Mouse (Mus musculus): Measurements from ENCODE around the gene Hexa. TPM values are rescaled to one million over a fixed set of nuclear protein-coding genes. Genes with fewer than 3 reads are reported as not detected.

Hexa gene
- total and polyA plus RNA-seq, 3 experiments = 37.1 to 65.8 (median 38.0) TPM

DNA sequence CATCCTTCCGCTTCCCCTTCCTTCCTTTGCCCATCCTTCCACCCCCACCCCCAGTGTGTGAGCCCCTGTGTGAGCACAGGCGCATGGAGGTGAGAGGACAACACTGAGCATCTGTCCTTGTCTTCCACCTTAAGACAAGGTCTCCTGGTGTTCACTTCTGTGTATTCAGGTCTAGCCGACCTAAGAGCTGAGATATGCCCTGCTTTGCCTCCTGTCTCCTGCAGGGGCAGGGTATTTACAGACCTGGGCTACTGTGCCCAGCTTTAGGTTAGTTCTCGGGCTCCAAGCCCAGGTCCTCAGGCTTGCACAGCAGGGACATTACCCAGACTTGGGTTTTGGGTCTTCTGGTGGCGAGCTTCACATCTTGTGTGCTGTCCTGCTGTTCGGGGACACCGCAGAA, 22.2 kb upstream of the Hexa start:
- Histone ChIP-seq H3K79me2 (replicated peaks; ENCODE audit: control insufficient read depth, extremely low read depth, insufficient read depth, poor library complexity, severe bottlenecking) (no peaks in the 10 kb centered on the region), H3K36me3 (replicated peaks in 1 of 2; ENCODE audit: control insufficient read depth in 1 of 2, insufficient read depth in 1 of 2, low read length in 1 of 2) (no peaks in the 10 kb centered on the region), H3K4me1 (ENCODE audit: control insufficient read depth in 1 of 2, insufficient read depth in 2 of 2) (no peaks in the 10 kb centered on the region), H3K9ac (ENCODE audit: insufficient read depth, low read depth) (no peak overlapping the region), H3K4me3 (replicated peaks in 1 of 3; ENCODE audit: low read depth in 2 of 3, low read length in 2 of 3, poor library complexity in 1 of 3) (no peak overlapping the region), H3K9me3 (replicated peaks; ENCODE audit: low read length) (no peaks in the 10 kb centered on the region), H3K4me2 (ENCODE audit: insufficient read depth, low read depth, poor library complexity, severe bottlenecking) (no peak overlapping the region), H3K27me3 (replicated peaks) (no peaks in the 10 kb centered on the region), H3K27ac (ENCODE audit: insufficient read depth, low read depth) (no peak overlapping the region)
- dilution Hi-C loops (cut with MboI; ENCODE audit: extremely low pct_ligation_motif_present, extremely low pct_unique_long_range_greater_than_20kb, low sequenced_read_pairs) = no loop called here
- in situ Hi-C loops (cut with MboI; ENCODE audit: low pct_ligation_motif_present, low pct_unique_long_range_greater_than_20kb, low sequenced_read_pairs) = no loop called here
- TF ChIP-seq RAD21 (IDR thresholded peaks at IDR 0.05; ENCODE audit: low read depth, low read length) (peak; percentile 3), SMC3 (IDR thresholded peaks at IDR 0.05; ENCODE audit: low read depth, low read length) (peak; percentile 17; the same call in 1 of the 2 replicates), HCFC1 (IDR thresholded peaks at IDR 0.05; ENCODE audit: low read depth, low read length) (no peak), CTCF (conservative IDR thresholded peaks at IDR 0.05 in 1 of 2, IDR thresholded peaks at IDR 0.05 in 1 of 2; ENCODE audit: low read depth in 2 of 2, low read length in 2 of 2) (peak in 1 of 2 experiments; percentile 47; a peak in 2 of 4 replicates), JUND (conservative IDR thresholded peaks at IDR 0.05; ENCODE audit: low read depth, low read length) (no peak), CHD2 (IDR thresholded peaks at IDR 0.05; ENCODE audit: low read length) (no peak)
- no peak for DNase-seq (ENCODE audit: extremely low read depth)

DNA sequence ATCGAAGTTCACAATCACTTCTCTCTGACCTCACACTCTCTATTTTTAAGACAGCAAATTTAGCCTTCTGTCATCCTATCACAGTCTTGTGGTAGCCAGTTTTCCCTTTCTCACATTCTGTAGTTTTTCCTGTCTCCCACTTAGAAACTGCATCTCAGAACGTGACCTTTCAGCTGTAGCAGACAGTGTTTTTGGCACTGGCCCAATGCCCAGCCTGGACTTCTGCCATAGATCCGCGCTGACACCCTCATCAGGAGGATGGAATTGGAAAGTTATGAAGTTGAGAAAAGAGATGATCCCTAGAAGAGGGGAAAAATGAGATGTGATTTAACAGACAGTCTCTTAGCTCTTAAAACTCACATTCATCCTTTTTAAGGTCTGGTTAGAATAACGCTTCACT, 20.4 kb upstream of the Hexa start:
- TF ChIP-seq USF1 (IDR thresholded peaks at IDR 0.05; ENCODE audit: low read depth, low read length) (no peak), POLR2AphosphoS2 (IDR thresholded peaks at IDR 0.05; ENCODE audit: low read depth, low read length) (no peak), ZMIZ1 (IDR thresholded peaks at IDR 0.05; ENCODE audit: low read depth, low read length) (no peak), UBTF (IDR thresholded peaks at IDR 0.05; ENCODE audit: low read depth, low read length) (no peak), IRF4 (IDR thresholded peaks at IDR 0.05; ENCODE audit: low read depth, low read length) (no peak), MAFK (IDR thresholded peaks at IDR 0.05; ENCODE audit: insufficient replicate concordance, low read length) (no peak), EP300 (IDR thresholded peaks at IDR 0.05; ENCODE audit: low read length) (no peak), SMC3 (IDR thresholded peaks at IDR 0.05; ENCODE audit: low read depth, low read length) (no peak)
- Histone ChIP-seq H3K9me3 (replicated peaks; ENCODE audit: low read length) (no peaks in the 10 kb centered on the region), H3K36me3 (replicated peaks in 1 of 2; ENCODE audit: control insufficient read depth in 1 of 2, insufficient read depth in 1 of 2, low read length in 1 of 2) (no peaks in the 10 kb centered on the region), H3K4me1 (ENCODE audit: control insufficient read depth in 1 of 2, insufficient read depth in 2 of 2) (no peaks in the 10 kb centered on the region), H3K27ac (ENCODE audit: insufficient read depth, low read depth) (no peak overlapping the region), H3K4me2 (ENCODE audit: insufficient read depth, low read depth, poor library complexity, severe bottlenecking) (no peak overlapping the region), H3K4me3 (replicated peaks in 1 of 3; ENCODE audit: low read depth in 2 of 3, low read length in 2 of 3, poor library complexity in 1 of 3) (no peak overlapping the region), H3K27me3 (replicated peaks) (no peaks in the 10 kb centered on the region), H3K9ac (ENCODE audit: insufficient read depth, low read depth) (no peak overlapping the region), H3K79me2 (replicated peaks; ENCODE audit: control insufficient read depth, extremely low read depth, insufficient read depth, poor library complexity, severe bottlenecking) (no peaks in the 10 kb centered on the region)
- in situ Hi-C loops (cut with MboI; ENCODE audit: low pct_ligation_motif_present, low pct_unique_long_range_greater_than_20kb, low sequenced_read_pairs) (no loop called here), dilution Hi-C loops (cut with MboI; ENCODE audit: extremely low pct_ligation_motif_present, extremely low pct_unique_long_range_greater_than_20kb, low sequenced_read_pairs) (no loop called here)
- no peak for DNase-seq (ENCODE audit: extremely low read depth)

DNA sequence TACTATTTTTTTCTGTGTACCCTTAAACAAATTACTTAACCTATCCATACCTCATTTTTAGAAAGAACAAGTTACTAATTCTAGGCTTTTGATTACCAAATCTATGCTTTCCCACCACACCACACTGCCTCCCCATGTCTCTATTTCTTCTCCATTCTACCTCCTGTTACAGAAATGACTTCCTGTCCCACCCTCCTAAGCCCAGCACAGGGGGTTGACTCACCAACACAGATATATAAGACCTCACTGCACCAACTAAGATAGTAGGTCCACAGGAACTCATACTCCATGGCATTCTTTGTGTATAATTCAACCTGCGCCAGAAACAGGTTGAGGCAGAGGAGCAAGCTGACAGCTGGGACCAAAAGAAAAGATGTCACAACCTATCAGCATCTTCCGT, 19.9 kb upstream of the Hexa start:
- Histone ChIP-seq H3K36me3 (replicated peaks in 1 of 2; ENCODE audit: control insufficient read depth in 1 of 2, insufficient read depth in 1 of 2, low read length in 1 of 2) (no peaks in the 10 kb centered on the region), H3K4me2 (ENCODE audit: insufficient read depth, low read depth, poor library complexity, severe bottlenecking) (no peak overlapping the region), H3K4me1 (ENCODE audit: control insufficient read depth in 1 of 2, insufficient read depth in 2 of 2) (no peaks in the 10 kb centered on the region), H3K27me3 (replicated peaks) (no peaks in the 10 kb centered on the region), H3K9ac (ENCODE audit: insufficient read depth, low read depth) (no peak overlapping the region), H3K9me3 (replicated peaks; ENCODE audit: low read length) (no peaks in the 10 kb centered on the region), H3K4me3 (replicated peaks in 1 of 3; ENCODE audit: low read depth in 2 of 3, low read length in 2 of 3, poor library complexity in 1 of 3) (no peak overlapping the region), H3K79me2 (replicated peaks; ENCODE audit: control insufficient read depth, extremely low read depth, insufficient read depth, poor library complexity, severe bottlenecking) (no peaks in the 10 kb centered on the region), H3K27ac (ENCODE audit: insufficient read depth, low read depth) (no peak overlapping the region)
- no peak for DNase-seq (ENCODE audit: extremely low read depth)
- dilution Hi-C loops (cut with MboI; ENCODE audit: extremely low pct_ligation_motif_present, extremely low pct_unique_long_range_greater_than_20kb, low sequenced_read_pairs) = no loop called here
- in situ Hi-C loops (cut with MboI; ENCODE audit: low pct_ligation_motif_present, low pct_unique_long_range_greater_than_20kb, low sequenced_read_pairs) = no loop called here
- no peak for TF ChIP-seq JUND (conservative IDR thresholded peaks at IDR 0.05; ENCODE audit: low read depth, low read length)
- TF ChIP-seq ELF1 (IDR thresholded peaks at IDR 0.05; ENCODE audit: low read depth, low read length) = no peak
- TF ChIP-seq USF1 (IDR thresholded peaks at IDR 0.05; ENCODE audit: low read depth, low read length) = no peak
- no peak for TF ChIP-seq IRF4 (IDR thresholded peaks at IDR 0.05; ENCODE audit: low read depth, low read length)
- TF ChIP-seq MXI1 (IDR thresholded peaks at IDR 0.05; ENCODE audit: low read depth, low read length) = no peak
- TF ChIP-seq EP300 (IDR thresholded peaks at IDR 0.05; ENCODE audit: low read length) = no peak
- TF ChIP-seq MEF2A (IDR thresholded peaks at IDR 0.05; ENCODE audit: borderline replicate concordance, low read depth, low read length) = no peak
- TF ChIP-seq E2F4 (IDR thresholded peaks at IDR 0.05; ENCODE audit: insufficient replicate concordance, low read depth, low read length) = no peak
- no peak for TF ChIP-seq ZNF384 (IDR thresholded peaks at IDR 0.05; ENCODE audit: low read depth, low read length)
- no peak for TF ChIP-seq NELFE (IDR thresholded peaks at IDR 0.05; ENCODE audit: low read depth, low read length)
- TF ChIP-seq ZMIZ1 (IDR thresholded peaks at IDR 0.05; ENCODE audit: low read depth, low read length) = no peak
- TF ChIP-seq POLR2AphosphoS2 (IDR thresholded peaks at IDR 0.05; ENCODE audit: low read depth, low read length) = no peak
- TF ChIP-seq TBP (conservative IDR thresholded peaks at IDR 0.05; ENCODE audit: low read depth, low read length) = no peak
- TF ChIP-seq JUN (IDR thresholded peaks at IDR 0.05; ENCODE audit: insufficient read depth, low read depth, low read length) = no peak
- no peak for TF ChIP-seq MAZ (IDR thresholded peaks at IDR 0.05; ENCODE audit: low read depth, low read length)
- TF ChIP-seq USF2 (conservative IDR thresholded peaks at IDR 0.05; ENCODE audit: low read depth, low read length) = no peak
- TF ChIP-seq CHD1 (IDR thresholded peaks at IDR 0.05; ENCODE audit: low read depth, low read length) = no peak
- no peak for TF ChIP-seq NRF1 (IDR thresholded peaks at IDR 0.05; ENCODE audit: low read depth, low read length)

Measured in CH12.LX (cell line).